Mouse (Mus musculus) liver, embryonic 15.5 days (tissue): Measurements from ENCODE around the gene Plin1. TPM values are rescaled to one million over a fixed set of nuclear protein-coding genes. Genes with fewer than 3 reads are reported as not detected.

Source experiments
- ATAC-seq: fragments of 200-750 bp; cut with Nextera tagmentation; 2 replicates; pipeline ENCODE4 v1.8.0; 2017; ENCODE audit warnings: moderate number of reproducible peaks, mild to moderate bottlenecking, moderate library complexity; ENCODE audit not compliant: insufficient read depth
- H3K27ac ChIP-seq: fragments of 300-500 bp; sonication (generic); replicated peaks from 2 replicates; pipeline ENCODE4 v1.5.1; 2015; ENCODE audit warnings: mild to moderate bottlenecking, inconsistent platforms
- H3K27me3 ChIP-seq: fragments of 300-500 bp; sonication (generic); 2 replicates; pipeline ENCODE4 v1.6.1; 2015; ENCODE audit warnings: mild to moderate bottlenecking, inconsistent platforms
- H3K36me3 ChIP-seq: fragments of 300-500 bp; sonication (generic); replicated peaks from 2 replicates; pipeline ENCODE4 v1.6.1; 2015; ENCODE audit warnings: moderate library complexity, mild to moderate bottlenecking, inconsistent platforms
- H3K4me1 ChIP-seq: fragments of 300-500 bp; sonication (generic); replicated peaks from 2 replicates; pipeline ENCODE4 v1.6.1; 2015; ENCODE audit warnings: inconsistent platforms
- H3K4me2 ChIP-seq: fragments of 300-500 bp; sonication (generic); 2 replicates; pipeline ENCODE4 v1.6.1; 2015; ENCODE audit warnings: moderate library complexity, mild to moderate bottlenecking, inconsistent platforms
- H3K4me3 ChIP-seq: fragments of 300-500 bp; sonication (generic); replicated peaks from 2 replicates; pipeline ENCODE4 v1.5.1; 2015; ENCODE audit warnings: mild to moderate bottlenecking, inconsistent platforms
- H3K9ac ChIP-seq: fragments of 300-500 bp; sonication (generic); 2 replicates; pipeline ENCODE4 v1.6.1; 2015; ENCODE audit warnings: moderate library complexity, mild to moderate bottlenecking, inconsistent platforms
- H3K9me3 ChIP-seq: fragments of 300-500 bp; sonication (generic); replicated peaks from 2 replicates; pipeline ENCODE4 v1.6.1; 2016; ENCODE audit warnings: inconsistent platforms
- WGBS: fragments of 180-500 bp; shearing (Covaris S2); methylation state at CpG from one replicate; pipeline ENCODE4 v1.1.7; 2015; ENCODE audit warnings: mixed read lengths; ENCODE audit not compliant: insufficient replicate concordance; 5-methylcytosine and 5-hydroxymethylcytosine counted together
- polyA plus RNA-seq: library from polyadenylated mRNA; unstranded; fragments of >200 nt; fragmentation: Nextera tagmentation; extraction: Ambion mirVana; gene quantifications from 2 replicates; pipeline ENCODE4 v1.2.1, GENCODE M21; 2015

Plin1 gene
- not detected in 2 replicates for polyA plus RNA-seq

GRCm38 (mm10) chr7:79732622-79733021 lies at the start of gene Plin1:
Gene Plin1 (minus strand): TSS chr7:79732903.
- no peak within 1 kb of the TSS for H3K4me3 ChIP-seq
- H3K4me2 ChIP-seq, result no peak within 1 kb of the TSS
- H3K27me3 ChIP-seq, result no peaks in the 10 kb centered on the region
- H3K9ac ChIP-seq, result no peak within 1 kb of the TSS
- no peaks in the 10 kb centered on the region for H3K9me3 ChIP-seq
- H3K4me1 ChIP-seq, result no peaks in the 10 kb centered on the region
- no peaks in the 10 kb centered on the region for H3K36me3 ChIP-seq
- ATAC-seq, result no peak
- WGBS, result 48% methylated on average over 4 of the region's 4 CpGs
- H3K27ac ChIP-seq, result no peak within 1 kb of the TSS

- Histone ChIP-seq H3K4me2 (no peak overlapping the region), H3K9me3 (no peaks in the 10 kb centered on the region), H3K27me3 (no peaks in the 10 kb centered on the region), H3K4me1 (peaks cover 13% of the 10 kb centered on the region; the same call in 1 of the 2 replicates), H3K9ac (no peak overlapping the region), H3K36me3 (no peaks in the 10 kb centered on the region), H3K27ac (no peak overlapping the region), H3K4me3 (no peak overlapping the region)
- ATAC-seq, result no peak
- 65% methylated on average over 2 of the region's 2 CpGs for WGBS
These were observed 49.8 kb upstream of the Plin1 start for GRCm38 (mm10) chr7:79782516-79782855.

- no peak overlapping the region for H3K9ac ChIP-seq
- no peaks in the 10 kb centered on the region for H3K9me3 ChIP-seq
- H3K27ac ChIP-seq, result 0 out of 2 replicates have a peak overlapping the region, but pooled peaks have one; percentile 48
- H3K4me2 ChIP-seq, result no peak overlapping the region
- no peaks in the 10 kb centered on the region for H3K27me3 ChIP-seq
- peaks cover 13% of the 10 kb centered on the region; the same call in 1 of the 2 replicates for H3K4me1 ChIP-seq
- WGBS, result 71% methylated on average over 11 of the region's 11 CpGs
- H3K36me3 ChIP-seq, result no peaks in the 10 kb centered on the region
- no peak overlapping the region for H3K4me3 ChIP-seq
- ATAC-seq, result no peak
These were observed 49.3 kb upstream of the Plin1 start for GRCm38 (mm10) chr7:79781826-79782515.

- Histone ChIP-seq H3K4me2 (peak overlapping the region; percentile 59), H3K4me3 (peak overlapping the region; percentile 32), H3K4me1 (peaks cover 13% of the 10 kb centered on the region; the same call in 1 of the 2 replicates), H3K27ac (peak overlapping the region; percentile 69; the same call in 1 of the 2 replicates), H3K9me3 (no peaks in the 10 kb centered on the region), H3K36me3 (no peaks in the 10 kb centered on the region), H3K9ac (no peak overlapping the region), H3K27me3 (no peaks in the 10 kb centered on the region)
- 18% methylated on average over 16 of the region's 16 CpGs for WGBS
- peak; percentile 78 for ATAC-seq
These were observed 48.2 kb upstream of the Plin1 start for GRCm38 (mm10) chr7:79780647-79781626.

- no peak overlapping the region for H3K9ac ChIP-seq
- no peaks in the 10 kb centered on the region for H3K36me3 ChIP-seq
- no peaks in the 10 kb centered on the region for H3K9me3 ChIP-seq
- H3K4me2 ChIP-seq, result no peak overlapping the region
- no peak overlapping the region for H3K4me3 ChIP-seq
- no peaks in the 10 kb centered on the region for H3K27me3 ChIP-seq
- no peak for ATAC-seq
- H3K4me1 ChIP-seq, result no peaks in the 10 kb centered on the region
- H3K27ac ChIP-seq, result no peak overlapping the region
- 51% methylated on average over 15 of the region's 15 CpGs for WGBS
These were observed 39.1 kb upstream of the Plin1 start for GRCm38 (mm10) chr7:79771561-79772512.

- Histone ChIP-seq H3K27me3 (no peaks in the 10 kb centered on the region), H3K9ac (no peak overlapping the region), H3K4me2 (no peak overlapping the region), H3K9me3 (no peaks in the 10 kb centered on the region), H3K27ac (no peak overlapping the region), H3K4me1 (no peaks in the 10 kb centered on the region), H3K36me3 (no peaks in the 10 kb centered on the region), H3K4me3 (no peak overlapping the region)
- no peak for ATAC-seq
- 57% methylated on average over 3 of the region's 3 CpGs for WGBS
These were observed 37.0 kb upstream of the Plin1 start for GRCm38 (mm10) chr7:79769664-79770063.

- Histone ChIP-seq H3K9ac (no peak overlapping the region), H3K9me3 (no peaks in the 10 kb centered on the region), H3K36me3 (no peaks in the 10 kb centered on the region), H3K27me3 (no peaks in the 10 kb centered on the region), H3K4me2 (no peak overlapping the region), H3K4me3 (no peak overlapping the region), H3K27ac (no peak overlapping the region), H3K4me1 (no peaks in the 10 kb centered on the region)
- 40% methylated on average over 1 of the region's 1 CpGs for WGBS
- ATAC-seq, result no peak
These were observed 33.3 kb upstream of the Plin1 start for GRCm38 (mm10) chr7:79765991-79766390.

GRCm38 (mm10) chr7:79762106-79762505 lies 29.4 kb upstream of the Plin1 start:
- H3K36me3 ChIP-seq, result no peaks in the 10 kb centered on the region
- no peaks in the 10 kb centered on the region for H3K9me3 ChIP-seq
- H3K4me1 ChIP-seq, result 0 out of 2 replicates have a peak, but pooled peaks cover 2% of the 10 kb centered on the region
- H3K27me3 ChIP-seq, result no peaks in the 10 kb centered on the region
- 57% methylated on average over 8 of the region's 8 CpGs for WGBS
- H3K4me3 ChIP-seq, result no peak overlapping the region
- no peak for ATAC-seq
- H3K4me2 ChIP-seq, result no peak overlapping the region
- no peak overlapping the region for H3K9ac ChIP-seq
- no peak overlapping the region for H3K27ac ChIP-seq

GRCm38 (mm10) chr7:79761124-79761876 lies 28.6 kb upstream of the Plin1 start:
- H3K36me3 ChIP-seq, result no peaks in the 10 kb centered on the region
- no peak overlapping the region for H3K9ac ChIP-seq
- no peaks in the 10 kb centered on the region for H3K9me3 ChIP-seq
- no peak overlapping the region for H3K4me3 ChIP-seq
- no peak overlapping the region for H3K4me2 ChIP-seq
- H3K27ac ChIP-seq, result no peak overlapping the region
- ATAC-seq, result no peak
- 49% methylated on average over 5 of the region's 5 CpGs for WGBS
- H3K27me3 ChIP-seq, result no peaks in the 10 kb centered on the region
- 0 out of 2 replicates have a peak, but pooled peaks cover 2% of the 10 kb centered on the region for H3K4me1 ChIP-seq

- H3K9ac ChIP-seq, result no peak overlapping the region
- H3K4me2 ChIP-seq, result no peak overlapping the region
- ATAC-seq, result no peak
- H3K27ac ChIP-seq, result no peak overlapping the region
- no peaks in the 10 kb centered on the region for H3K36me3 ChIP-seq
- H3K4me1 ChIP-seq, result 0 out of 2 replicates have a peak, but pooled peaks cover 2% of the 10 kb centered on the region
- no peaks in the 10 kb centered on the region for H3K27me3 ChIP-seq
- H3K4me3 ChIP-seq, result no peak overlapping the region
- no peaks in the 10 kb centered on the region for H3K9me3 ChIP-seq
These were observed 27.1 kb upstream of the Plin1 start for GRCm38 (mm10) chr7:79759766-79760165.
